Mouse (Mus musculus) 3T3-L1 (cell line): Measurements from ENCODE around the gene Pex26.

Source experiments
- DNase-seq: peaks from one replicate; pipeline ENCODE4 v3.0.0-alpha.2; 2015; ENCODE audit warnings: low read depth, low spot score

Gene Pex26

DNA sequence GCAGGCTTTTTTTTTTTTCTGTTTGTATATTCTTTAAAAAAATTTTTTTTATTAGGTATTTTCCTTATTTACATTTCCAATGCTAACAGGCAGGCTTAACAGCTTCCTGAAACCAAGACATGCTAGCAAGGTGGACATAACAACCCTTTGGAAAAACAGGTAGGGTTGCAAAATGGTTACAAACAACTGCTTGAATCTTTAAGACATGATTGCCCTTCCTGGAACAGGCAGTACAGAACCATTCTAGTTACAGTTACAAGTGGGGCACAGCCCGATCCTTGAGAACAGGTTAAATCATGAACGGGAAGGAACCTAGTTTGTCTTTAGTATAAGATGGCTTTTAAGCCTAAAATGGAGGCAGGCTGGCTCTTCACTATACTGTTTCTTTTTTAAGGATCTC is 52.9 kb downstream of the Pex26 start:
- no peak for DNase-seq

DNA sequence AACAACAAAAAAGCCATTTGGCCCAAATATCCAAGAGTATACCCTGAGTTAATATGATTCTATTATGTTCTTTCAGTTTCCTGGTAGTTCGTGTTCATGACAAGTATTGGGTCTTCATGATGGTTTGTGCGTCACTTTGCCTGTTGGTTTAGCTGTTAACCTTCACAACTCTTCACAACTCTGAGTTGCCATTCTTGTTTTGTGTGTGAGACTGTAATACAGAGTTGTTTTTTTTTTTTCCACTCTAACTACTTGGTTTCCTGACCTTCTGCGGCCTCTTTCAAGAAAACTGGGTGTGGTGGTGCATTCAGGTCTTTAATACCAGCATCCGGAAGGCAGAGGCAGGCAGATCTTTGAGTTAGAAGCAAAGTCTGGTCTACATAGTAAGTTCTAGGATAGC is 54.7 kb downstream of the Pex26 start:
- no peak for DNase-seq

DNA sequence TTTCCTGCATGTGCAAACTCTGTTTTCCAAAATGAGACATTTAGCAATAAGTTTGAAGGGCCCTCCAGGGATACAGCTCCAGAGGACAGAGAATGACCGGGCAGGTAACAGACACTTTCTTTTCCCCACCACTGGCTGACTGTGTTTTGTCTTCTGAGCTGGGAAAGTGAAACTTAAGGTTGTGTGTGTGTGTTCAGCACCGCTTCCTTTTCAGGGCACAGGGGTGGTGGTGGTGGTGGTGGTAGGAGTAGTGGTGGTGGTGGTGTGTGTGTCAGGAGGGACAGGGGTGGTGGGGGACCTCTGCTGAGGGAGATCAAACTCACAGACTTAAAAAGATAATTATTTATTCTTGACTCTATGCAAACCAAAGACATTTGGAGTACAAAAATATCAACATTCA is 58.3 kb downstream of the Pex26 start:
- no peak for DNase-seq

DNA sequence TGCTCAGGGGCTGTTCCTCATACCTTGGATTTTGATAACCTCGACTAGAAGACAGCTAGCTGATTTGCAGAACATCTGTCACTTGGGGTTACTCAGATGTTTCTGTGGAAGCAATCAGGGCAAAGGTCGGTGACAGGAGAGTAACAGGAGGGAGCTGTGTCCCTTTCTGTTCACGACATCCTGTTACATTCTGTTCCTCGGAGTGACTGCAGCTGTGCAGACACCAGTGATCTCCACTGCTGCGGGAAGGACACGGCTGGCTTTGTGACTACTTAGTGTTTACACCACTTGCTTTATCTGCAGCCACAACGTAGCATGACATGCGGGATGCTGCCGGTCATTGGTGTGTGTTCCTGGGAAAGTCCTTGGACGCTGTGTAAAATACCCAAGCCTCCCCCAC is 59.7 kb downstream of the Pex26 start:
- DNase-seq = no peak

DNA sequence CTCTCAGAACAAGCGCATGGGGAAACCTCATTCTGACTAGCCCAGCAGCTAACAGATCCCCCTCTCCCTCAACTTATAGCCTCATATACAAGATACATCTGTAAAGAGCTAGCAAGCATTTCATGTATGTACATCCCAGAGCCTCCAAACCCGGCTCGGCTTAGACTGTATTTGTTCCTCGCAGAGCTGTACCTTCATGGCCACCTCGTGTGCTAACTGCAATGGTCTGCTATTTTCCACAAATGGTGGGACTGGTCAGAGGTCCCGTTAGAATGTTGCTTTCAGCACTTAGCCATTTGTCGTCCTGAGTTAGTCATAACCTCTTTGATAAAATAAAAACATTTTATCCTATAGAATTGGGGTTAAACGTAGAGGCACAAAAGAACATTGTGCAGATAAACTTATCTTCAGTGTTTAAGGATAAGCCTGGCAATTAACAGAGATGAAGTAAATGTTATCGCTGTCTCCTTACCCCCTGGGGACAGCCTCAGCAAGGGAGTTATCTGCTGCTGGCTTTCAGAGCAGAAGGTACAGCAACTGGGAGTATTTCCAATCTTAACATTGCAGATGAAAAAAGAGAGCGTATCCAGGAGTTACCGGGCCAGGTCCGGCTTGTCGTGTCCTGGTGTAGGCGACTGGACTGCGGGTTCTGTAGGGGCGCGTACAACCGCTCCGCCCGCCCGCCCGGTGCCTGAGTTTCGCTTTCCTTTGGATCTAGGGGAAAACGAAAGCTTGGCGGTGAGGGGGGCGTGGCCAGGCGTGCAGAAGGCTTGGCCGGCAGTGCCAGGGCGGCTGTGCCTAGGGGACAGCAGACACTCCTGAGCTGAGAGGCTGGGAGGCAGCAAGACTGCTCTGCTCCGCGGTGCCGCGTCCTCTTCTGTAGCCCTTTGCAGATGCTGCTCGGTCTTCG is 61.9 kb downstream of the Pex26 start, which contains the start of gene Usp18:
Usp18 (plus strand) TSS at position 780 of the 910 bp plus-strand sequence.
- DNase-seq = peak; percentile 94

DNA sequence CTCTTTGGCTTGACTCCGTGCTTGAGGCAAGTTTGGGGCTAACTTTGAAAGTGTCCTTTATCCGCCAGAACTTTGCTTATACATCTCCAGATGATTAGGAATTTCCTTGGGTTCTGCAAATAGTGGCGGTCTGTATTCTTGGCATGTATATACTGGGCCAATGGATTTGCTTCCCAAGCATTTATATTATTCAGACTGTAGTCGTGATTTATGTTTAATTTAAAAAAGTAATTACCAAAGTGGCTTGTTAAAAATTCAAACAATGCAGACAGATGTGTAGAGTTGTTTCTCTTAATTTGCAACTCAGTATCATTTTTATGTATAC is 62.5 kb downstream of the Pex26 start:
- DNase-seq = no peak
